Mouse (Mus musculus) cerebellum, adult 11-12 months (tissue): Measurements from ENCODE around the gene Bmp7.

Experiments used
- DNase-seq: peaks from one replicate; pipeline ENCODE4 v3.0.0; 2022

Bmp7 gene

DNA sequence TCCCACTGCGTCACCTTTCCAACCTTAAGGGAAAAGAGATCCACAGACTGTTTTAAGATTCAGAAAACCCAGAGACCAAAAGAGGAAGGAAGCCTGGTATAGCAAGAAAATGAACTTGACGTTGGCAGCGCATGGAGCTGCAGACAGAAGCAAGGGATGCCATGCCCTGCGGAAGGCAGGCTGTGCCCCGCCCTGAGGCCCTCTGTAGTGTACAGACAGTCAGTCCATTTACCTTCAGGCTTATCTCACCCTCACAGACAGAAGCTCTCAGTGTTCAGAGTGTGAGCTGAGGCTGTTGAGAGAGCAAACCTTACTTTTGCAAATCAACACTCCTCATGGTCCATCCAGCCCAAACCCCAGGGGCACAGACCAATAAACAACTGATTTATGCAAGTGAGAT is 35.1 kb downstream of the Bmp7 start:
- no peak for DNase-seq

DNA sequence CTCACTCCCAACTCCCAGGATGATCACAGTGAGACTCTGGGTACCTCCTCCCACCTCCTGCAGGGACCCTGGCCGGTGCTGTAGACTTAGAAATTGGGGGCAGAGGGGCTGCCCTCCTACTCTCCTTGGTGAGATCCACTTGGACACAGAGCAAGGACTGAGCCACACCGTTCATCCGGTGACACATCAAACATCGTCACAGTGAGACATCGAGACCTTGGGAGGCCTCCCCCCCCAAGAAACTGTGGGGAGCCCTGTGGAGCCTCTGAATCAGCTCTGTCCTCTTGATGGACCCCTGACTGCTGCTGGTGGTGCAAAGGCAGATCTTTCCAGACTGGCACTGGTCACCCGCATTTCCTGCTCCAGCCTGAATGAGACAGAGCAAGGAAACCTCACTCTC is 35.5 kb downstream of the Bmp7 start:
- DNase-seq = no peak

DNA sequence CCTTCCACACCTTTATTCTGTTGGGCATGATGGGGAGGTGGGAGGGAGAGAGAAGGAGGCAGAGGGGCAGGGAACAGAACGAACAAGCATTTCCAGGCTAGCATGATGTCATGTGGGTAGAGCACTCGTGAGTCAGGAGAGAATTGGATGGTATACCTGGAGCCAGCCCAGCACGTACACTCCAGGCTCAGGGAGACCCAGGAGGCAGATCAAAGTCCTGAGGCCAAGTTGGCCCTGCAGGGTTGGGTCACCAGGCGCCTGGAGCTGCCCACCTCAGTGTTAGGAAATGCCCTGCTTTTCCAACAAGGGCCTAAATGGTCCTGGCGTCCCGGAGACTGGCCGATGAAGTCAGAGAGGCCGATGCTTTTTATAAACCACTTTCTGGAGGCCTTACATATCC is 36.6 kb downstream of the Bmp7 start:
- no peak for DNase-seq

GRCm38 (mm10) chr2:172900954-172901701 is 39.0 kb downstream of the Bmp7 start:
- DNase-seq = no peak

DNA sequence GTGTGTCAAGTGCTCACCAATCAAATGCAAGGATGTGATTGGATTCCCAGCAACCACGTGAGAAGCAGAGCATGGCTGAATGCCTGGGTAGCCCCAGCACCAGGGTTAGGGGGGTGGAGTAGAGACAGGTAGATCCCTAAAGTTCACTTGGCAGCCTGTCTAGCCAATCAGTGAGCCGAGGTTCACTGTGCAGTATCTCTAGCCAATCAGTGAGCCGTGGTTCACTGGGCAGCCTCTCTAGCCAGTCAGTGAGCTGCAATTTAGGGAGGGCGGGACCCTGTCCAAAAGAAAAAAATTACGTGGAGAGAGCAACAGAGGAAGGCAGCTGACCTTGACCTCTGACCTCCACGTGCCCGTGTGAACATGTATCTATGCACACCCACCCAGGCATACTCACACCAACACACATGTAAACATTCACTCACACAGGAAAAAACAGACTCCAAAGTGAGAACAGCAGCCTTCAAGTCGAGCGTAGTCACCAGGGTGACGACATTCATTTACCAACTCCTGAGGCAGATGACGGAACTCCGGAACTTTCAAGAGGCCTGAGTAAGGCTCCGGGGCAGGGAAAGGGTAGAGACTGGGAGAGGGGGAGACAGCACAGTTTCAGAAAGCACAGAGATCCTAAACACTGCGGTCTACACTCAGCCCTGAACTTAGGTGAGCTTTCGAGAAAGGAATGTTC is 50.2 kb downstream of the Bmp7 start:
- no peak for DNase-seq

DNA sequence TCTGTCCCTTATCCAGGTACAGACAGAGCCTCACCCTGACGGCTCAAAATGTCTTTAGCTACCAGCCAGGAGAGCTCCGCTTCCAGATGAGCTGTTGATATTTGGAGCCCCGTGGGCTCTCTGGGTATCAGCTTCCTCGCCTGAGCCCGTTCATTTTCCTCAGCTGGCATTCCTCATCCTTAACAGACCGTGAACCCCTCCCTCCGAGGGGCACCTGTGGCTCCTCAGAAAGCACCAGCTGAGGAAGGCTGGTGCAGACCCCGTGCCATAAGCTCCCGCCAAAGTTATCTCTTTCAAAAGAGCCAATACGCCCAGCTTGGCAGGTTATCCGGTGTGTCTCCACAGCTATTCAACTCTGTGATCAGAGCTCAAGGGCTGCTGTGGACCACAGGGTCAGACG is 50.9 kb downstream of the Bmp7 start:
- no peak for DNase-seq

- no peak for DNase-seq
Measured at GRCm38 (mm10) chr2:172888147-172888546, 52.0 kb downstream of the Bmp7 start.

DNA sequence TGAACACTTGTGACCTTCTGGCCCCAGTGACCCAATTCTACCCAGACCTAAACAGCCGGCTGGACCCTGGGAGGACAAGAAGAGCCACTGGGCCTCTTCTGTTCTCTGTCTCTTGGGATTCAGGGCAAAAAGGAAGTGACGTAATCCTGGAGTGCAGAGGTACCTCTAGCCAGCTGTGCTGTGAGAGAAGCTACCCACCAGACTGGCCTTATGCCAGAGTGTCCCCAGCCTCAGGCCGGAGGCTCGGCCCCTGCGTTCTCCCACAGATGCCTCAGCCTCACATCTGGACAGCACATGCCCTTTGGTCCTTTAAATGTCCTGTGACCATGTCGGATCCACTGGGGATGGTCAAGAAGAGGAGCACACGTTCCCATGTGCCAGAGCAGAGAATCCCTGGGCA is 54.3 kb downstream of the Bmp7 start:
- DNase-seq = no peak

DNA sequence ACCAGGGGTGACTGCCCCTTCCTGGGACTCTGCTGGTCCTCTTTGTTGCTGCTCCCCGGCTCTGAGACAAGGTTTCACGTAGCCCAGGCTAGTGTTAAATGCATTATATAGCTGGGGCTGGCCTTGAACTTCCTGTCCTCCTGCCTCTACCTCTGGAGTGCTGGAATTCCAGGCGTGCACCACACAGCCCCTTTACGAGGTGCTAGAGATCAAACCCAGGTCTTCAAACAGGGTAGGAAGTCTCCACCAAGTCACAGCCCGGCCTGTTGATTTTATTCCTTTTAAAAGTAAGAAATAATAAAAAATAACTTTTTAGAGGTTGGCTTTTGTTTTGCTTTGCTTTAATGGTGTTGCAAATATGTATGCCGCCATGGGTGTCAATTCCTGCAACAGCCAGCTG is 55.5 kb downstream of the Bmp7 start:
- no peak for DNase-seq

GRCm38 (mm10) chr2:172875201-172875600 is 64.9 kb downstream of the Bmp7 start:
- DNase-seq = no peak

GRCm38 (mm10) chr2:172866356-172866755 is 73.8 kb downstream of the Bmp7 start:
- no peak for DNase-seq

DNA sequence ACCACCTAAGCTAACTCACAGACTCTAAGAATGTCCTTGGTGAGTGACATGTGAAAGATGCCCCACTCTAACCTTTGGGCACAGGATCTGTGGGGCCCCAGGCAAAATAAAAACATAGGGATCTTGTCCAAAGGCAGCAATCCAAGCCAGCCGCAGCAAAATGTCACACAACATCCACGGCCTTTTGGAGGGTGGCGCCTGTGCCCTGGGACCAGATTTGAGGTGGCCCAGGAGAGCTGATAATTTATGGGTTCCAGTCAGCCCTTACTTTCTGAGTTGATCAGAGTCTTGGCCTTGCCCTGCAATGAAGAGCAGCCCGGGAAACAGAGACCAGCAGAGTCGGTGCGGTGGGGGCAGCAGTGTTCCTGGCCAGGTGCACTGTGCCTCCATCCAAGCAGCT is 75.0 kb downstream of the Bmp7 start:
- no peak for DNase-seq

- no peak for DNase-seq
Measured at GRCm38 (mm10) chr2:172864566-172864965, 75.6 kb downstream of the Bmp7 start.

DNA sequence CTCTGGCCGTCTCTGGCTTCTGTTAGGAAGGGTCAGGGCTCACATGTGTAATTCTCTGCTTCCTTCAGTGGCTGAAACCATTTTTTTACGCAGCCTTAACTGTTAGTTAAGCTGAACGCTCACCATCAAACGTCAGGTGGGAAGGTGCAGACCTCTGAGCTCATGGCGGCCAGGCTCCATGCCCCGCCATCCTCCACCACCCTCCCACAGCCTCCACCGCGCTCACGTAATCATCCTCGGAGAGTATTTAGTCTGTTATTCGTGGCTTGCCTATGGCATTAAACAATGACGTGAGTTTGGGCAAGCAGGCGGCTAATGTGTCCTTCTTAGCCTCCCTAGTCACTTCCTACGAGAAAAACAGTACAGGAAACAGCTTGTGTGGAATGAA is 76.7 kb downstream of the Bmp7 start:
- no peak for DNase-seq

DNA sequence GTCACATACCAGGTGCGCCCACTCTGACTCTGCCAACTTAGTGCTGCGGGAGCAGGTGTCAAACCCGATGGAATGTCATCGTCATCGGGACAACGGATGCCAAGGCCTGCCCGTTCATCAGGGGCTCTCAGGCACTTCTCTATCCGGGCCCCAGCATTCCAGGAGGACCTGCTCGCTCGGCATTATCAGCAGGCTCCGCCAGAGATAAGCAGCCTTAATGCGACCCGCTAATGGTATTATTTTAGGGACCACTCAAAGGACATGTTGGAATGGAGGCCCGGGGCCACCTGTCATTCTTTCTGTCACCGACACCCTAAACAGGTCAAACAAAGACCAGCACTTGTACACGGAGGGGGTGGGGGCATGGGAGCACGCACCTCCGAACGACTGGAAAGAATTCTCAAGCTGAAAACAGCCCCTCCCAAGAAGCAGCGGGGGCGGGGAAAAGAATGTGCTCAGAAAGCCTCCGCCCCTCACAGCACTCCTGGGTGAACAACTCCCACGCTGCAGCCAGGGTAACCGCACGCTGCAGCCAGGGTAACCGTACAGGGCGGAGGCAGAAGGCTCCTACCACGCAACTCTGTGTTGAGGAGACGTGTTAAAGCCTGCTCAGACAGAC is 77.2 kb downstream of the Bmp7 start:
- DNase-seq = no peak

DNA sequence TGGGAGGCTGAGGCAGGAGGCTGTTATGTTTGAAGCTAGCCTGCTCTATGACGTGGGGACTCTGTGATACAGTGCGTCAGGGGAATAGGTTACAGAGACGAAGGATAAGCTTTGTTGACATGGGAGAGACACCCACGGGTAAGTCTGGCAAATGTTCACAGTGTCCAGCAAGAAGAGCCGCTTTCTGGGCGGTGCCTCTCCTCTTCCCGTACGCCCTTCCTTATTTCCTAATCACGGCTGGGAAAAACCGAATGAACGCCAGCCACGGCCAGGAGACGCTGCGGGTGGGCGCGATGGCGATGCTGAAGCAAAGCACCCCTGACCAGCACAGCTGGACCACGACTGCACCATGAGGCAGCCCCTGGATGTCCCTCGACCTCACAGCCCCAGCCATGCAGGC is 77.7 kb downstream of the Bmp7 start:
- no peak for DNase-seq

GRCm38 (mm10) chr2:172861590-172861989 is 78.5 kb downstream of the Bmp7 start:
- DNase-seq = no peak

GRCm38 (mm10) chr2:172860593-172860992 is 79.5 kb downstream of the Bmp7 start:
- no peak for DNase-seq

DNA sequence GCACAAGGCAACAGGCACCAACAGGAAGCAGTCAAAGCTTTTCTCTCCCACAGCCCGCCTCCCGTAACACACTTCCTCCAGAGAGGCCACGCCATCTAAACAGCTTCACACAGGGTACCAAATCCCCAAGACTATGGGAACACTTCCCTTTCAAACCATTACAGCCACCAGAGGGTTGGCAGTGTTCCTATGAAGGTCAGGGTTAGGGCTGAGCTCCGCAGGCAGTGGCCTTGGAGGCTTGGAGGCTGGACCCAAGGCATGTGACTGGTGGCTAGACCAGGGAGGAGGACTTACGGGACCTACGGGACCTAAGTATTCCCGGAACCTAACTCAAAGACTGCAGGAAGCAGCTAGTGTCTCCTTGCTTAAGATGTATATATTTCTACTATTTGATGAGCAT is 80.0 kb downstream of the Bmp7 start:
- DNase-seq = no peak

GRCm38 (mm10) chr2:172857048-172857447 is 83.1 kb downstream of the Bmp7 start:
- no peak for DNase-seq

DNA sequence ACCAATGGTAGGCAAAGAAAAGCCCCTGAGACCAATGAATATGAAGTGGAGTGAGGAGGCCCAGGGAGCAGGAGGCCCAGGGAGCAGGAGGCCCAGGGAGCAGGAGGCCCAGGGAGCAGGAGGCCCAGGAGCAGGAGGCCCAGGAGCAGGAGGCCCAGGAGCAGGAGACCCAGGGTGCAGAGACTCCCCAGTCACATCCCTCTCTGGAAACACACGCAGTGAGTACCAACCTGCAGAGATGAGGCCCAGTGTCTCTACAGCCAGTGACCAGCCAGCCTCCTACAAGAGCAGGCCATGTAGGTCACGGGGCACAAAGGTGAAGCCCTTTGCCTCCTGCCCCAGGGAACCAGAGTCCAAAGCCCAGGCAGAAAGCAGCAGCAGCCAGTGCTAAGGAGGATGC is 83.6 kb downstream of the Bmp7 start:
- DNase-seq = no peak

DNA sequence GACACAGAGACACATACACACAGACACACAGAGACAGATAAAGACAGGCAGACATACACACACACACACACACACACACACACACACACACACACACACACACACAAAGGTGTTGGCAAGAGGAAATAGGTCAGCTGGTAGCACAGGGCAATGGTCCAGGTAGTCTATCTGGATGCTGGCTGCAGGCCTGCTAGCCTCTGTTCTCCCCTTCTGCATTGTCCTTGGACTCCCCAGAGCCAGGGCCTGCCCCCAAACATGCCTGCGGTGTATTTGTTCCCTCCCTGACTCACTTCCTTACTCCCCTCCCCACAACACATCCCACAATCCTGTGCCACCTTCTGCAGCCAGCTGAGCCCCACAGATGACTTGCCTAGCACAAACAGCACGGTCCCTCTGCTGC is 86.0 kb downstream of the Bmp7 start:
- DNase-seq = peak; percentile 45

GRCm38 (mm10) chr2:172851773-172852172 is 88.3 kb downstream of the Bmp7 start:
- no peak for DNase-seq

- no peak for DNase-seq
Measured at GRCm38 (mm10) chr2:172848193-172848592, 91.9 kb downstream of the Bmp7 start.

DNA sequence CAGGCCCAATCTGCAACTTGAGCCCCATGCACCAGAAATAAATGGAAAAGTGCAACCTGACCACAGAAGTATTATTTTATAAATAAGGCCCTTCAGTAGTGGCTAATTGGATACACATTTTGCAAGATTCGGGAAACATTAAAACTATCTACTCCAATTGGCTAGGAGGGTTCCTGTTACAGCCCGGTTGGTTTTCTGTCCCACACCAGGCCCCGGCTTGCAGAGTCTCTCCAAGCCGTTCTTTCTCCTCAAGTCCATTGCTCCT is 93.9 kb downstream of the Bmp7 start:
- DNase-seq = no peak
